Mouse (Mus musculus): Measurements from ENCODE around the gene Cryge. TPM values are rescaled to one million over a fixed set of nuclear protein-coding genes. Genes with fewer than 3 reads are reported as not detected.

Cryge gene
- total RNA-seq, 4 experiments from 2014 or later, result not detected

- no peak for DNase-seq (ENCODE audit: low spot score)
Measured at GRCm38 (mm10) chr1:65012726-65013125, 38.2 kb downstream of the Cryge start.

- DNase-seq (ENCODE audit: low spot score), result peak; percentile 67
Measured at GRCm38 (mm10) chr1:65010153-65010552, 40.8 kb downstream of the Cryge start.

- no peak for DNase-seq (ENCODE audit: low spot score)
Measured at GRCm38 (mm10) chr1:65005575-65005974, 45.4 kb downstream of the Cryge start.

- no peak for DNase-seq (ENCODE audit: low spot score)
Measured at GRCm38 (mm10) chr1:65004526-65004925, 46.4 kb downstream of the Cryge start.

Other genes starting within 250 kb of the Cryge start
- 1 to 10 TPM; 7.0 to 9.0 (median 8.1) TPM for gene Plekhm3, start 94.3 kb downstream of the Cryge start, total RNA-seq (2022)
- under 1 TPM in 1 of 4 experiments, not detected in 3; 0.37 TPM for gene Akr1cl, start 18.4 kb downstream of the Cryge start, total RNA-seq (2022)
- not detected for gene Crygd, start 12.3 kb upstream of the Cryge start, total RNA-seq (2022)
- gene Crygc, start 22.5 kb upstream of the Cryge start, total RNA-seq (2022), result not detected
- not detected for gene Crygb, start 31.1 kb upstream of the Cryge start, total RNA-seq (2022)
- gene Cryga, start 52.2 kb upstream of the Cryge start, total RNA-seq (2022), result not detected
- gene Gm28845, start 68.4 kb upstream of the Cryge start, total RNA-seq (2022), result not detected
- not detected for gene D630023F18Rik, start 72.1 kb upstream of the Cryge start, total RNA-seq (2022)
- 100 to 1,000 TPM in 1 of 4 experiments, 10 to 100 TPM in 3; 65.2 to 106 (median 92.3) TPM for gene Idh1, start 135.4 kb upstream of the Cryge start, total RNA-seq (2022)
- 10 to 100 TPM in 1 of 4 experiments, 1 to 10 TPM in 3; 9.8 to 11.8 (median 9.9) TPM for gene Pikfyve, start 135.5 kb upstream of the Cryge start, total RNA-seq (2022)
- not detected for gene Pth2r, start 230.9 kb upstream of the Cryge start, total RNA-seq (2022)